Mouse (Mus musculus) heart, adult 18-20 months (tissue): ENCODE data around the gene Npm3. TPM values are rescaled to one million over a fixed set of nuclear protein-coding genes. Genes with fewer than 3 reads are reported as not detected.

Source experiments
- DNase-seq, 2 experiments: peaks; one replicate each; pipeline ENCODE4 v3.0.0; 2021 to 2022; ENCODE audit warnings: mixed read lengths in 1 of 2
- total RNA-seq, 2 experiments: library from RNA; stranded (reverse); gene quantifications; 2 replicates each; pipeline ENCODE4 v1.2.3; 2021

Npm3 gene
- total RNA-seq, 2 experiments from 2014 or later: 17.5 to 18.3 TPM

- DNase-seq: no peak
Observed at GRCm38 (mm10) chr19:45734191-45734590, 15.2 kb downstream of the Npm3 start.

GRCm38 (mm10) chr19:45733564-45733963, 15.8 kb downstream of the Npm3 start:
- DNase-seq: no peak

GRCm38 (mm10) chr19:45731658-45732057, 17.7 kb downstream of the Npm3 start:
- no peak for DNase-seq

GRCm38 (mm10) chr19:45730042-45730441, 19.3 kb downstream of the Npm3 start:
- DNase-seq: no peak

GRCm38 (mm10) chr19:45727231-45727630, 22.2 kb downstream of the Npm3 start:
- DNase-seq: no peak

- DNase-seq: no peak
Observed at GRCm38 (mm10) chr19:45725677-45726277, 23.6 kb downstream of the Npm3 start.

GRCm38 (mm10) chr19:45722188-45722587, 27.2 kb downstream of the Npm3 start:
- DNase-seq: no peak

- no peak for DNase-seq
Observed at GRCm38 (mm10) chr19:45718286-45718685, 31.1 kb downstream of the Npm3 start.

- DNase-seq: peak; percentile 40 to 53
Observed at GRCm38 (mm10) chr19:45717493-45718220, 31.7 kb downstream of the Npm3 start.

- DNase-seq: no peak
Observed at GRCm38 (mm10) chr19:45708704-45709103, 40.7 kb downstream of the Npm3 start.

Other genes with a start within 250 kb of the Npm3 start
- gene Poll, start 189.1 kb downstream of the Npm3 start, total RNA-seq: 10 to 100 TPM; 10.3 to 10.4 TPM
- 10 to 100 TPM; 19.8 to 19.9 TPM for gene Gm17018, start 189.0 kb downstream of the Npm3 start, total RNA-seq
- gene Fbxw4, start 89.3 kb downstream of the Npm3 start, total RNA-seq: 10 to 100 TPM; 26.9 to 31.0 TPM
- not detected for gene Fgf8, start 6.7 kb downstream of the Npm3 start, total RNA-seq
- gene Mgea5, start 34.2 kb upstream of the Npm3 start, total RNA-seq: 10 to 100 TPM; 72.5 to 76.3 TPM
- 100 to 1,000 TPM; 176 to 206 TPM for gene Kcnip2, start 66.5 kb upstream of the Npm3 start, total RNA-seq
- 10 to 100 TPM; 16.2 to 17.2 TPM for gene Armh3, start 248.9 kb upstream of the Npm3 start, total RNA-seq